Comparison of ENCODE assay signal across 10 mouse cellular contexts in the genomic region with DNA sequence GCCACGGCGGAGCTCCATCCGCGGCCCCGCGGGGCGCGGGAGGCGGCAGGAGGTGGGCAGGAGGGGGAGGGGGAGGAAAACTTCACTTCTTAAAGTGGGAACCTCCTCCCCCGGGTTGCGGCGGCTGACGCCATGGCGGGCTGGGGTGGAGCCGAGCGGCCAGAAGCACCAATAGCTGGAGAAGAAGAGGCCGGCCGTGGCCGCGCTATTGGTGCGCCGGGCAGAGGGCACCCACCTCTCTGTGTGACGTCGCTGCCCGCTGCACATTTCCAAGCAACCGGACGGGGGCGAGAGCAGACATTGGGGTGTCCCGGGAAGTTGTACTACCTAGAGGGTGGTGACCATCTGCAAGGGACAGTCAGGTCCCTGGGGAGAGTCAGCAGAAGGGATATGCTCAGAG. TPM values are rescaled to one million over a fixed set of nuclear protein-coding genes. Genes with fewer than 3 reads are reported as not detected.
DNase-seq lines count a peak whose midpoint lies in the region; ATAC-seq and TF ChIP-seq lines count a peak whose summit lies in the region.
"Not testable (repeated sequence)": the region's sequence is repeated elsewhere in the genome, so short reads cannot be mapped to it uniquely, and the experiment has no call there.
"Had no signal": no experiment of that assay in that cellular context is flagged by ENCODE, and none has a peak within 500 bp of the region (broad histone marks: within the 10 kb centered on the region; RNA-seq: fewer than 3 reads in every experiment).

TSS of gene Gm16867 (minus strand) at position 189 of the 400 bp plus-strand sequence.

- H3K9me3 ChIP-seq in heart, embryonic 11.5 days (replicated peaks; ENCODE audit: control insufficient read depth, low read length); hindbrain, embryonic 15.5 days; liver, embryonic 14.5 days (ENCODE audit: control insufficient read depth, low read length); midbrain, embryonic 12.5 days: not testable (repeated sequence)

- no CpG with 5 or more reads among the region's 29 CpGs for WGBS in heart, embryonic 11.5 days (ENCODE audit: insufficient replicate concordance)
- WGBS in hindbrain, embryonic 15.5 days, result no CpG with 5 or more reads among the region's 29 CpGs
- WGBS in liver, embryonic 14.5 days (ENCODE audit: insufficient replicate concordance), result no CpG with 5 or more reads among the region's 29 CpGs
- WGBS in midbrain, embryonic 12.5 days, result no CpG with 5 or more reads among the region's 29 CpGs

- DNase-seq in Patski (ENCODE audit: low read depth, low spot score); left cerebral cortex, adult 2 months (ENCODE audit: extremely low spot score in 1 of 2, low spot score in 2 of 2); liver, embryonic 14.5 days (ENCODE audit: low read depth in 3 of 3, low spot score in 3 of 3): not testable (repeated sequence)

- H3K4me1 ChIP-seq in heart, embryonic 11.5 days (ENCODE audit: control insufficient read depth, insufficient read depth, low read length); hindbrain, embryonic 15.5 days (replicated peaks); liver, embryonic 14.5 days (replicated peaks; ENCODE audit: control insufficient read depth in 2 of 2, insufficient read depth in 2 of 2, low read length in 1 of 2); midbrain, embryonic 12.5 days: not testable (repeated sequence)

- not testable (repeated sequence) for TF ChIP-seq CTCF in Patski (IDR thresholded peaks at IDR 0.05); left cerebral cortex, adult 2 months (IDR thresholded peaks at IDR 0.05); liver, embryonic 14.5 days (IDR thresholded peaks at IDR 0.05; ENCODE audit: low read depth)

- ATAC-seq in Patski, result peak; percentile 98
- ATAC-seq in erythroblast, adult 5-6 weeks (replicated peaks; ENCODE audit: low FRiP score, poor library complexity, severe bottlenecking), result peak; percentile 80
- ATAC-seq in heart, embryonic 11.5 days (replicated peaks; ENCODE audit: insufficient number of reproducible peaks, low FRiP score, low TSS enrichment), result peak; percentile 93
- peak; percentile 99 for ATAC-seq in hindbrain, embryonic 15.5 days (ENCODE audit: low FRiP score, low read depth)
- peak; percentile 95 for ATAC-seq in liver, embryonic 14.5 days (ENCODE audit: insufficient read depth)
- peak; percentile 99 for ATAC-seq in midbrain, embryonic 12.5 days (ENCODE audit: low FRiP score, low read depth)
- peak; percentile 87 for ATAC-seq in neutrophil, adult 5-6 weeks (ENCODE audit: extremely low read depth, insufficient number of reproducible peaks, low FRiP score, poor library complexity, severe bottlenecking)

- not testable (repeated sequence) for TF ChIP-seq EP300 in liver, embryonic 14.5 days (IDR thresholded peaks at IDR 0.05; ENCODE audit: low read depth)

- not testable (repeated sequence) for H3K27ac ChIP-seq in heart, embryonic 11.5 days (ENCODE audit: low read depth, low read length); hindbrain, embryonic 15.5 days (replicated peaks); left cerebral cortex, adult 2 months; liver, embryonic 14.5 days; midbrain, embryonic 12.5 days (replicated peaks)

- CTCF ChIA-PET in Patski (lab: Charles Lee), result not testable (repeated sequence)

- H3K9ac ChIP-seq in heart, embryonic 11.5 days (ENCODE audit: low read depth, low read length); hindbrain, embryonic 15.5 days; liver, embryonic 14.5 days (replicated peaks); midbrain, embryonic 12.5 days (replicated peaks): not testable (repeated sequence)

- POLR2A ChIA-PET in Patski (lab: Charles Lee), result not testable (repeated sequence)

- H3K4me2 ChIP-seq in heart, embryonic 11.5 days; hindbrain, embryonic 15.5 days; liver, embryonic 14.5 days (ENCODE audit: low read depth); midbrain, embryonic 12.5 days (replicated peaks): not testable (repeated sequence)

- not testable (repeated sequence) for H3K27me3 ChIP-seq in Patski; heart, embryonic 11.5 days (ENCODE audit: control insufficient read depth, insufficient read depth, low read length); hindbrain, embryonic 15.5 days; liver, embryonic 14.5 days (ENCODE audit: control insufficient read depth, insufficient read depth, low read length); midbrain, embryonic 12.5 days

- in situ Hi-C loops in Patski (cut with MboI; ENCODE audit: low pct_unique_long_range_greater_than_20kb), result not testable (repeated sequence)

- not testable (repeated sequence) for H3K36me3 ChIP-seq in heart, embryonic 11.5 days (ENCODE audit: control insufficient read depth, insufficient read depth, low read length); hindbrain, embryonic 15.5 days; liver, embryonic 14.5 days (replicated peaks; ENCODE audit: control insufficient read depth, insufficient read depth, low read depth); midbrain, embryonic 12.5 days

- H3K4me3 ChIP-seq in heart, embryonic 11.5 days (ENCODE audit: low read depth, low read length); hindbrain, embryonic 15.5 days; left cerebral cortex, adult 2 months; liver, embryonic 14.5 days (ENCODE audit: insufficient read depth in 1 of 2, low read depth in 2 of 2, low read length in 2 of 2); midbrain, embryonic 12.5 days: not testable (repeated sequence)

- intact Hi-C loops in left cerebral cortex, adult 2 months (cut with DNase I), result not testable (repeated sequence)

RNA-seq across cellular contexts. Expression of gene Gm16867, which starts in this region (rescaled TPM):
- polyA plus RNA-seq in Patski (2021), result 0.06 TPM
- total RNA-seq in erythroblast, adult 5-6 weeks (2015; ENCODE audit: low replicate concordance), result 200 and 335 TPM in 2 replicates
- 490 and 566 TPM in 2 replicates for total RNA-seq in erythroblast, adult 5-6 weeks (2017; ENCODE audit: low replicate concordance)
- polyA plus RNA-seq in heart, embryonic 11.5 days (2014; fragmentation: Nextera tagmentation; extraction: Ambion mirVana), result not detected in 2 replicates
- polyA plus RNA-seq in hindbrain, embryonic 15.5 days (2015; fragmentation: Nextera tagmentation; extraction: Ambion mirVana), result not detected in 2 replicates
- 10 to 100 TPM; 10.2 to 12.6 TPM for total RNA-seq in left cerebral cortex, adult 2 months (2021)
- 0.45 TPM in 1 of 2 replicates, not detected in the other for polyA plus RNA-seq in liver, embryonic 14.5 days (2012; rRNA removed)
- 0.53 TPM in 1 of 2 replicates, not detected in the other for polyA plus RNA-seq in liver, embryonic 14.5 days (2014; fragmentation: Nextera tagmentation; extraction: Ambion mirVana)
- polyA plus RNA-seq in midbrain, embryonic 12.5 days (2016; fragmentation: Nextera tagmentation; extraction: Ambion mirVana), result not detected in 2 replicates
- total RNA-seq in neutrophil, adult 5-6 weeks (2017), result 13.6 and 15.1 TPM in 2 replicates
- total RNA-seq: ES-E14 had no signal
- polyA plus RNA-seq: brain, embryonic 14.5 days had no signal

Comparison
In these comparisons a context has a peak if more than half of its experiments do, and no peak if none do; other contexts are left out.
1. RNA of gene Gm16867 (total RNA-seq): 200 to 566 TPM in erythroblast, adult 5-6 weeks; 13.6 to 15.1 TPM in neutrophil, adult 5-6 weeks and 10.2 to 12.6 TPM in left cerebral cortex, adult 2 months; every median in the first group is over 10 times any median in the second.
2. Peak in ATAC-seq in Patski; RNA of the gene not detected or under 1 TPM.
3. Peak in ATAC-seq in heart, embryonic 11.5 days; RNA of the gene not detected or under 1 TPM.
4. Peak in ATAC-seq in hindbrain, embryonic 15.5 days; RNA of the gene not detected or under 1 TPM.
5. Peak in ATAC-seq in liver, embryonic 14.5 days; RNA of the gene not detected or under 1 TPM.
6. Peak in ATAC-seq in midbrain, embryonic 12.5 days; RNA of the gene not detected or under 1 TPM.
7. Peak in every context shown above with its lines, with median percentiles within 50 percentile points of each other: ATAC-seq.